Mouse (Mus musculus) G1E (cell line): ENCODE results near the gene Gtf2h3. TPM values are rescaled to one million over a fixed set of nuclear protein-coding genes. Genes with fewer than 3 reads are reported as not detected.
"Not testable (repeated sequence)": the region's sequence is repeated elsewhere in the genome, so short reads cannot be mapped to it uniquely, and the experiment has no call there.

Experiments
- ATAC-seq: 2 replicates; pipeline ENCODE4 v1.8.0; 2016; ENCODE audit warnings: mild to moderate bottlenecking; ENCODE audit not compliant: insufficient number of reproducible peaks, poor library complexity, low FRiP score, severe bottlenecking; ENCODE audit errors: extremely low read depth
- DNase-seq: peaks from one replicate; pipeline ENCODE4 v3.0.0; 2012; ENCODE audit warnings: low spot score
- H3K27me3 ChIP-seq: 2 replicates; pipeline ENCODE4 v1.6.1; 2012; ENCODE audit warnings: mild to moderate bottlenecking, low read length, inconsistent platforms; ENCODE audit not compliant: insufficient read depth
- H3K36me3 ChIP-seq: replicated peaks from 2 replicates; pipeline ENCODE3; 2012; ENCODE audit warnings: mild to moderate bottlenecking, inconsistent platforms
- H3K4me1 ChIP-seq: 2 replicates; pipeline ENCODE4 v1.6.1; 2012; ENCODE audit warnings: low read depth, low read length, inconsistent platforms, mixed read lengths; ENCODE audit not compliant: insufficient read depth
- H3K4me3 ChIP-seq: 2 replicates; pipeline ENCODE4 v1.5.1; 2012; ENCODE audit warnings: low read depth, mild to moderate bottlenecking, inconsistent platforms, low read length, moderate library complexity, mixed read lengths
- H3K9me3 ChIP-seq: replicated peaks from 2 replicates; pipeline ENCODE4 v1.6.1; 2012; ENCODE audit warnings: inconsistent platforms
- CTCF ChIP-seq: IDR thresholded peaks from 2 replicates; pipeline ENCODE4 v1.5.1; 2012; ENCODE audit warnings: low read depth, low read length, inconsistent platforms, mixed read lengths
- GATA1 ChIP-seq: IDR thresholded peaks from 2 replicates; pipeline ENCODE4 v1.6.1; 2012; ENCODE audit warnings: borderline replicate concordance, low read length, inconsistent platforms, mixed read lengths
- GATA2 ChIP-seq: IDR thresholded peaks from 2 replicates; pipeline ENCODE4 v1.6.1; 2012; ENCODE audit warnings: low read depth, low read length, inconsistent platforms, borderline replicate concordance
- POLR2AphosphoS5 ChIP-seq: IDR thresholded peaks from 2 replicates; pipeline ENCODE4 v1.6.1; 2012; ENCODE audit warnings: low read depth, low read length, inconsistent platforms; ENCODE audit not compliant: insufficient replicate concordance
- TAL1 ChIP-seq: conservative IDR thresholded peaks from 2 replicates; pipeline ENCODE4 v1.6.1; 2012; ENCODE audit warnings: low read depth, low read length, inconsistent platforms, mixed read lengths
- polyA plus RNA-seq: library from polyadenylated mRNA; stranded (reverse); fragments of >175 nt; gene quantifications from 2 replicates; pipeline ENCODE4 v1.2.3, GENCODE M21; 2012
- total RNA-seq, 2 experiments: library from RNA; stranded (forward) in 1 of 2; stranded (reverse) in 1 of 2; fragments of 200-1000 nt in 1 of 2; fragments of >200 nt in 1 of 2; fragmentation: Nextera tagmentation in 1 of 2; gene quantifications; 2 replicates each; pipeline ENCODE4 v1.2.3; 2014 to 2017

Gene Gtf2h3
- total and polyA plus RNA-seq, 3 experiments: 8.2 to 88.9 (median 78.6) TPM

DNA sequence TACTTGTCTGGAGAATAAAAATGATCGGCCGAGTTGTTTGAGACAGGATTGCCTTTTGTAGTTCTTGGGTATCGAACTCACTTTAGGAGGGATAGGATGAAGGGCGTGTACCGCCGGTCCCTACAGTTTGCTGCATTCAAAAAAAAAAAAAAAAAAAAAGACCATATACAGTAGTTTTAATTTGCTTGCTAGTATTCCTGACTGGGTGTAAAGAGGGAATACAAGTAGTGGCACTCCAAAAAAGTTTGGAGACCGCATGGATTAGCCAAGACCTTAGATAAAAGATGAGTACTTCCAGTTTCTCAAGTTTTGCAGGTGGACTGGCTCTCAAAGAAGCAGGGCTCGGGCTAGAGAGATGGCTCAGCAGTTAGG lies 37.4 kb upstream of the Gtf2h3 start:
- H3K9me3 ChIP-seq: no peaks in the 10 kb centered on the region
- DNase-seq (no peak), ATAC-seq (no peak)
- H3K36me3 ChIP-seq: peaks cover 46% of the 10 kb centered on the region
- peaks cover 47% of the 10 kb centered on the region for H3K4me1 ChIP-seq
- peak overlapping the region; percentile 90 for H3K4me3 ChIP-seq
- TF ChIP-seq CTCF (no peak), GATA1 (no peak), GATA2 (no peak)
- H3K27me3 ChIP-seq: peaks cover 5% of the 10 kb centered on the region; the same call in 1 of the 2 replicates

DNA sequence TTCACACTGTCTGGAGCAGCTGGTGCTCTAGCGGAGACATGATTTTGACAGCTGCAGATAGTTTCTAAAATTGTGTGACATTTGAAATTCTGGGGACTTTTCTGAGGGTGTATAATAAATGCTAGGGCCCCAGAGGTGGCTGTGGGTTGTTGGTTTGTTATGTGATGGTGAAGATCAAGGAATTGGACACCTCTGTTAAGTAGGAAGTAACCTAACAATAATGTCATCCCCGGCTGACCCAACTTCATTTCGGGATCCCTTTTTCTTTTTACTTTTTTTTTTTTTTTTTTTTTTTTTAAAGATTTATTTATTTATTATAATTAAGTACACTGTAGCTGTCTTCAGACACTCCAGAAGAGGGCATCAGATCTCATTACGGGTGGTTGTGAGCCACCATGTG lies 28.2 kb upstream of the Gtf2h3 start:
- H3K4me1 ChIP-seq: peaks cover 37% of the 10 kb centered on the region
- peaks cover 59% of the 10 kb centered on the region for H3K36me3 ChIP-seq
- ATAC-seq, DNase-seq, H3K27me3 ChIP-seq, H3K4me3 ChIP-seq, H3K9me3 ChIP-seq: not testable (repeated sequence)

DNA sequence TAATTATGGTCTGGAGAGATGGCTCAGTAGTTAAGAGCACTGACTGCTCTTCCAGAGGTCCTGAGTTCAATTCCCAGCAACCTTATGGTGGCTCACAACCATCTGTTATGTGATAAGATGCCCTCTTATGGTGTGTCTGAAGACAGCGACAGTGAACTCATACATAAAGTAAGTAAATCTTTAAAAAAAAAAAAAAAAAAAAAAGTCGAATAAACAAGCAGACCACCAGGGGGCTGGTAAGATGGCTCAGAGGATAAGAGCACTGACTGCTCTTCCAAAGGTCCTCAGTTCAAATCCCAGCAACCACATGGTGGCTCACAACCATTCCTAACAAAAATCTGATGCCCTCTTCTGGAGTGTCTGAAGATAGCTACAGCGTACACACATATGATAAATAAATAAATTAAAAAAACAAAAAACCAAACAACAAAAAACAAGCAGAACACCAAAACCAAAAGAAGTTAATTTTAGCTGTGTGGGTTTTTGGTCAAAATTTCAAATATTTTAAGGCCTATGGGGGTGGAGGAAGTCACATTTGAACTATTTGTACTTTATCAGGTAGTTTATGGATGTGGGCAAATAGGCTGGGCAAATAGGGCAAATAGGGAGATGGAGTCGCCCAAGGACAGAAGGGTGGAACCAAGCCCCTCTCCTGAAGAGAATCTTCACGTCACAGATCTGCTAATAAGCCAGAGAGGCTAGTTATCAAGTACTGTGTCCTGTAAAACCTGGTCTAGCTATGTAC lies 27.4 kb upstream of the Gtf2h3 start:
- ATAC-seq, H3K27me3 ChIP-seq, H3K9me3 ChIP-seq, DNase-seq: not testable (repeated sequence)
- Histone ChIP-seq H3K4me3 (peak overlapping the region; percentile 100), H3K4me1 (peaks cover 34% of the 10 kb centered on the region), H3K36me3 (peaks cover 59% of the 10 kb centered on the region)

- ATAC-seq (no peak), DNase-seq (no peak)
- Histone ChIP-seq H3K27me3 (no peaks in the 10 kb centered on the region), H3K9me3 (no peaks in the 10 kb centered on the region), H3K4me3 (peak overlapping the region; percentile 100), H3K36me3 (peaks cover 59% of the 10 kb centered on the region), H3K4me1 (peaks cover 34% of the 10 kb centered on the region)
- no peak for TF ChIP-seq GATA1
- TF ChIP-seq GATA2: no peak
- TF ChIP-seq POLR2AphosphoS5: no peak
- no peak for TF ChIP-seq CTCF
- no peak for TF ChIP-seq TAL1
Measured at GRCm38 (mm10) chr5:124552094-124552472, 26.9 kb upstream of the Gtf2h3 start.

- ATAC-seq (peak; percentile 92), DNase-seq (peak; percentile 89)
- Histone ChIP-seq H3K27me3 (no peaks in the 10 kb centered on the region), H3K4me3 (peak within 1 kb of the TSS; percentile 100), H3K4me1 (peaks cover 34% of the 10 kb centered on the region), H3K36me3 (peaks cover 60% of the 10 kb centered on the region), H3K9me3 (no peaks in the 10 kb centered on the region)
- TF ChIP-seq GATA2 (no peak), CTCF (no peak), POLR2AphosphoS5 (no peak), GATA1 (no peak), TAL1 (no peak)
Measured at GRCm38 (mm10) chr5:124552558-124553307, 26.2 kb upstream of the Gtf2h3 start, which contains the start of gene Ddx55. Ddx55 (plus strand) TSS chr5:124552864.

DNA sequence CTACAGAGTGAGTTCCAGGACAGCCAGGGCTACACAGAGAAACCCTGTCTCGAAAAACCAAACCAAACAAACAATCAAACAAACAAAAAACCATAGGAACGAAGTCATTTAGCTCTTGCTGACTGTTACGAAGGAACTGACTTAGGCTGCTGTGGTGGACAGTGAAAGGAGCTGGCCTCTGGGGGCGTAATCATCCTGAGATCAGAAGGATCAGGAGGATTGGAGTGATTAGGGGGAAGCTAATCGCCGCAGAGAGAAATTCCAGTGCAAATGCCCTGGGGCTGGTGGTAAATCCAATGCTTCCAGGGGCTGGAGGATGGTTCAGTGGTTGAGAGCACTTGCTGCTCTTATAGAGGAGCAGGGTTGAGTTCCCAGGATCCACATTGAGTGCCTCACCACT lies 25.3 kb upstream of the Gtf2h3 start:
- no peak for TF ChIP-seq CTCF
- TF ChIP-seq POLR2AphosphoS5: no peak
- no peak for TF ChIP-seq GATA2
- TF ChIP-seq GATA1: no peak
- TF ChIP-seq TAL1: no peak

More for the DNA sequence above, 25.3 kb upstream of the Gtf2h3 start:
- Histone ChIP-seq H3K9me3 (no peaks in the 10 kb centered on the region), H3K36me3 (peaks cover 60% of the 10 kb centered on the region), H3K4me3 (peak overlapping the region; percentile 100), H3K4me1 (peaks cover 33% of the 10 kb centered on the region), H3K27me3 (no peaks in the 10 kb centered on the region)
- ATAC-seq (no peak), DNase-seq (no peak)
